Mouse (Mus musculus) regulatory T cell (primary cell): ENCODE data around the gene Olfr1366.
"Not testable (repeated sequence)": the region's sequence is repeated elsewhere in the genome, so short reads cannot be mapped to it uniquely, and the experiment has no call there.

Experiments
- in situ Hi-C: fragments of 300-600 bp; cut with MboI, MseI; formaldehyde crosslinking; loops from one replicate; pipeline ENCODE4 v1.15.1; 2025; ENCODE audit warnings: high pct_unique_total_duplicates

Olfr1366 gene

DNA sequence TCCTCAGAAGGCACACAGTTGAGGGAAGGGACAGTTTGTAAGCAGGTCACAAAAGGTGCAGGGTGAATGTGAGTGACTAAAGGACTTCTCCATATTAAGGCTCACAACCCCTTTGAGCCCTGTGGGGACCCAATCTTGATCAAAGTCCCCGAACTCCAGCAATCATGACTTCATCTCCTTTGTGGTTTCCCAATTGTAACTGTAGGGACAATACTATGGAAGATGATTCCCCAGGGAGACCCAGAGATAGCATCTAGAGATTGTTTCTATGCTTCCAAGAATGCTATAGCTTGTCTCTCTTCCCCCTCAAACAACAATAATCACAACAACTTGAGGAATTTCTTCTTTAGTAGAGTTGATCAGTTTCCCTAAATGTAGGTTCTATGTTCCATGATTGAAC, at the start of gene Olfr1366:
Olfr1366 (minus strand) TSS at position 101 of the 400 bp plus-strand sequence.
- in situ Hi-C loops = no loop called here

DNA sequence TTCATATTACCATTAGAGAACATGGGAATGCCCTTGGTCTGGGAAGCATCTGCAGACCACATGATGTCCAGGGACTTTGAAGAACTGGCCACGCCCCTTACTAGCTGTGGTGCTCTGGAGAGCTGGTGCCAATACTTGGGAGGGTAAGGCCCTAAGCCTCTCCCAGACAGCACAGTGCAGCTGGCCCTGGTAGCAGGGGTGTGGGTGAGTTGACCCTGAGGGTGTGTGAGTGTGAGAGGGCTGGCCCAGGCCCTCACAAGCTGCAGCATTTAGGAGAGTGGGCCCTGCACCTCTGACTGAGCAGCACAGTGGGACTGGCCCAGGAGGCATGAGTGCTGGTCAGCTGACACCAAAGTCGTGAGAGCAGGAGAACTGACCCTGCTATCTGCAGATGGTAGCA, 49.0 kb upstream of the Olfr1366 start:
- in situ Hi-C loops = no loop called here

DNA sequence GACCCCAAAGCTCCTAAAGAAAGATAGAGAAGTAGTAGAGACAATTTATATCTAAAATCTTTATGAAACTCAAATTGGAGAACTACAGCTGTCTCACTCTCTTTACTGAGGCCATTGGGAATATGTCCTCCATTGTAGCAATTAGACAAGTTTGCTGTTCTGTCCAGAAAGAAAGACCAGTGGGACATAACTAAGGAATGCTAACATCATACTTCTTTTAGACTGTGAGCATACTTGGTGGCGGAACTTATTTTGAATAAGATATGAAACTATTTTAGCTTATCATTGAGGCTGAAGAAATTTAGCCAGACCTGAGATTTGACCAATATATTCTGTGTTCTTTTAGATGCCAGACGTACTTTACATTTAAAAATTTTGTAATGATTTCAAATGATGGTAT, 39.1 kb upstream of the Olfr1366 start, which contains the start of gene Olfr1364:
Olfr1364 (minus strand) TSS at position 101 of the 400 bp plus-strand sequence.
- in situ Hi-C loops = no loop called here

DNA sequence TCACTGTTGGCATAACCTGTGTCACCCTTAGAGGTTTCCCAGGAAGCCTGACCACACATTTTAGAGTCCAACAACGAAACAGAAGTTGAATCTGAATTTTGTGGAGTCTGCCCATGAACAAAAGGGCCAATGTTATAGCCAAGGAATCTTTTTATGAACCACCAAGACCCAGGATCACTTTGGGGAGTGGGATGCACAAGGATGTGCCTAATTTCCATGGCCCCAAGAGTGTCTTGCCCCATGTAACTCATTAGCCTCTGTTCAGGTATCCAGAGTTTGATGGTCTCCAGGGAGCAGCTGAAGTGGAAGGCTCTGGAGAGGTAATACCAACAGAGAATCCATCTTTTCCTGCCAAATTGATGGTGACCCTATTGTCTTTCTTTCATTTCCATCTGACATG, 17.2 kb upstream of the Olfr1366 start, which contains the start of gene Olfr1535:
Olfr1535 (minus strand) TSS at position 101 of the 400 bp plus-strand sequence.
- in situ Hi-C loops = no loop called here

DNA sequence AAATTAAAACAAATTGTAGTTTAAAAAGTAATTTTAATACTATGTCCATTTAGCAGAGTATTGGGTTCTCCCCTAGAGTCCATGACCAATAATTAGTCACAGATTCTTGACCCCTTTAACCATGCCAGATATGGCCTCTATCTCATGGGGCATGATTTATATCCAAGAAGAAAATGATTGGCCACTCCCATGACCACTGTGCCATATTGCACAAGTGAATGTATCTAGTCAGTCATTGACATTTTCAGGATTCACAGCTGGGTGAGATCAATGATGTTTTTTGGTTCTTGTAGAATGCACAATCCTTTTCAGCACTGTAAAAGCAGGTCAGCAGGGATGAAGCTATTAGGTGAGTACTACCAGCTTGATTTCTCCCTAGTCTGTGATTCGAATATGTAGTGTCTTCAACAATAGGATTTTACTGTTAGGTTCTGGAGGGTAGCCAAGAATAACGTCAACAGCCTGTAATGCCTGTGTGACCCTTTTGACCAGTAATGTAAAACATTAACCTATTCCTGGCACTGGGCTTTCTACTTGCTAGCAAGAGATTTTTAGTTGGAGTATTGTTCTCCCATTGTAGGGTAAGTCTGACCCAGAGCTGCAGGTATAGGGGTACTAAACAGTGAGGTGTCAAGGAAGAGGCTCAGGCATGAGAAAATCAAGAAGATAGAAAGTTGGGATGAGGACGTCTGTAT, 8.0 kb upstream of the Olfr1366 start:
- in situ Hi-C loops = no loop called here

DNA sequence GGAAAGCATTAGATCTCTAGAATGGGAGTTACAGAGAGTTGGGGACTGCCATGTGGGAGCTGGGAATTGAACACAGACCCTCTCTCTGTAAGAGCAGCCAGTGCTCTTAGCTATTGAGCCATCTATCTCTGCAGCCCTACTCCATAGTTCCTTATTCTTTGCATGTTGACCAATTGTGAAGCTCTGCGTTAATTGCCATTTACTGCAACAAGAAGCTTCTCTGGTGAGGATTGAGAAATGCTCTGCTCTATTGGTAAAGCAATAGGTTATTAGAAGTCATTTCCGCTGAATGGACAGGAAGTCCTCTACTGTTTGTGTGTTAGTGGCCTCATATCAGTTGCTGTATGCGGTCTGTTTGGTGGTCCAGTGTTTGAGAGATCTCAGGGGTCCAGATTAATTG, 6.9 kb upstream of the Olfr1366 start:
- in situ Hi-C loops = no loop called here

DNA sequence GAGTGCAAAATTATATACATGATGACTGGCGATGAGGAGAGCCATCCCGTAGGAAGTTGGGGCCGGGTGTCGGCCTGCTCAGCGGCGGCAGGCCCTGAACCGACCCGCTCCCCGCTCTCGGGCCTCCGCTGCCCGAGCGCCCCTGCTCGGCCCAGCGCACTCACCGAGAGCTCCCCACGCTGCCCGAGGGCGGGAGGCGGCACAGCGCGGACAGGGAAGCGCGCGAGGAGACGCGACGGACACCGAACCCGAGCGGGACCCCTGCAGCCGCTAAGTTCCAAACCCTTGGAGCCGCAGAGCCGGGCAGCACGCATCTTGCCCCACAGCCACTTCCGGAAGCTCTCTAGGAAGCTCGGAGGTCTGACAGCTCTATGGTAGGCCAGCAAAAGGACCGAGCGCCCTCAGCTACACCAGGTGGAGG, 11.8 kb downstream of the Olfr1366 start, which contains the start of gene Zkscan8:
Zkscan8 (minus strand) TSS at position 340 of the 421 bp plus-strand sequence.
- in situ Hi-C loops = no loop called here

DNA sequence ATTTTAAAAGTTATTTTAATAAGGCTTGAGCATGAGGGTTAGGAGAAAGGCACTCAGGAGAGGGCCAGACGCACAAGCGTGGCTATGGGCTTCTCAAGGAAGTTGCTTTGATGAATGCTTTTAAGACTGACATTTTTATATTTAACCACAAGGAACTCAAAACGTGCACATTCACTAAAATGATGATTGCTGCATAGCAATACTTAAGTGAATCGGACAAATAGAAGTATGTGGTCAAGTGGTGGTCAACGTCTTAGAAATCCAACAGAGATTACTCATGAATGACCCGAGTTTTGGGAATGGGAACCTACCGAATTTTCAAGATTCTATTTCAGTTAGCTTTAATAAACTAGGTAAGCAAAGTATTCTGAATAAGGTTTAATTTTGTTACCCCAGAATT, 12.5 kb downstream of the Olfr1366 start:
- in situ Hi-C loops = no loop called here

DNA sequence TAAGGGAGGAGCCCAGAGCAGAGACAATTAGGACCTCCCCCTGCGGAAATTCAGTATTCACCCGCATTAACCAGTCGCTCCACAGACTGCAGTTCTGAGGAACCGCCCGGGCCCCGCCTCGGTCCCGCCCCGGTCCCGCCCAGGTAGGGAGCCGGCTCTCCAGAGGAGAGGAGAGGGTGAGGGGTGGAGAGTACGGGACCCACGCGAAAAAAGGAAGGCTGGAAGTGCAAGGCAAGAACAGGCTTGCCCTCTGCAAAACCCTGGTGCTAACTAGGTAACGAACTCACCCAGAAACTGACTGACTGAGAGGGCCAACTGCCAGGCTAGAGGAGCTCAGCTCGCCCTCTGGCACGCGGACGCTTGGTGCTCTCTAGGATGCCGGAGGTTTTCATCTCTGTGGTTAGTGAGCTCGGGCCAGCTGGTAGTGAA, 36.4 kb downstream of the Olfr1366 start:
- in situ Hi-C loops = no loop called here

DNA sequence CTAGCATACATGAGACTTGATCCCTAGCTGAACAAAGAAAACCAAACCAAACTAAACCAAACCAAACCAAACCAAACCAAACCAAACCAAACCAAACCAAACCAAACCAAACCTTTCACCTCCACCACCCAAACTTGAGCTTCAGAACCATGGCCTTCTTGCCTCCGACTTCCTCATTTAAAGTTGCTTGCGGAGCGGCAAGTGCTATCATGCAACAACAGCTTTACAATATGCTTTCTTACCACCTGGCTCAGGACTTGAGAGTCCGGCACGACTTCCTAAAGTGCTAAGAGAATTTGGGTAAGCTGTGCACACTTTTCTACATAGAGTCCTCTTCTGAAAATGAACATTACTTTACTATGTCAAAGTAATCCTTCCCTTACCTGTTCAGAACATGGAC, 40.3 kb downstream of the Olfr1366 start:
- in situ Hi-C loops = no loop called here

DNA sequence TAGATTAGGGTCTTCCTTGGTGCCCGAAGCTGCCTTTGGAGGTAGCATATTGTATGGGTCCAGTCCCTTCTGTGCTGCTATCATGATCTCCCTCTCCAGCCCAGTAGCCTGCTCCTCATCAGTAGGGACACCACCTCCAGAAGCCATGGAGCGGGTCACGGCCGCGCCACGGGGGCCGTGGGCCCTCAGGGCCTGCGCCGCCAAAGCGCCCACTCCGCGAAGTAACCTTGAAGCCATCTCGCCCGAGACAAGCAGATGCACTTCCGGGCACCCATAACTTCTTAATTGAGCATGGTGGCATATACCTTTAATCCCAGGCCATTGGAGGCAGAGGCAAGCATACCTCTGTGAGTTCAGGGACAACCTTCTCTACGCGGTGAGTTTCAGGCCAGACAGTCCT, 41.4 kb downstream of the Olfr1366 start, which contains the start of gene Gm11273:
Gm11273 (minus strand) TSS at position 237 of the 400 bp plus-strand sequence.
- in situ Hi-C loops = not testable (repeated sequence)

DNA sequence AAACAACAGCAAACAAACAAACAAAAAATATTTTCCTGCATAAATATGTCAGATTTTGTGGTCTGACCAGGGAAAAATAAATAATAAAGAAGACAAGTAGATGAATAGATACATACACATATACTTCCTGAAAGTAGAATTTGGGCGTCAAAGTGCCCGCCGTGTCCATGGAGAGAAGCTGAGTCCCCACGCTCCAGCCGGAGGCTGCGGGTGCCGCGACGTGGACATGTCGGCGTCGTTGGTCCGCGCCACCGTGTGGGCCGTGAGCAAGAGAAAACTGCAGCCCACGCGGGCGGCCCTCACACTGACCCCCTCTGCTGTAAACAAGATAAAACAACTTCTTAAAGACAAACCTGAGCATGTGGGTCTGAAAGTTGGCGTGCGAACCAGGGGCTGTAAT, 47.5 kb downstream of the Olfr1366 start, which contains the start of gene AK157302:
AK157302 (plus strand) TSS at position 144 of the 400 bp plus-strand sequence.
- in situ Hi-C loops = no loop called here

DNA sequence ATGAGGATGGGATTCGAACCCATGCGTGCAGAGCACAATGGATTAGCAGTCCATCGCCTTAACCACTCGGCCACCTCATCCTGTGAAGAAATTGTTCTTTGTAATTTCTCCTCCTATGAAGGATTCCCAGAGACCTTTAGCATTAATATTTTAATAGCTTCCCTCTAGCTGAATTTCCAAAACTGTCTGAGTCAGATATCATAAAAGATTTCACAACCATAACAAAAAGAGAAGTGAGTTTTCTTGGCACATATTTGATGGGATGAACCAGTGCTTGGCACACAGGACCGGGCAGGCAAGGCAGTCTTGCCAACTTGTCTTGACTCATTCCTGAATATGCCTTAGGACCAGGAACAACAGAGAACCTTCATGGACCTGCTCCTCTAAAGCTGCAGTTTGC, 49.8 kb downstream of the Olfr1366 start:
- in situ Hi-C loops = no loop called here

DNA sequence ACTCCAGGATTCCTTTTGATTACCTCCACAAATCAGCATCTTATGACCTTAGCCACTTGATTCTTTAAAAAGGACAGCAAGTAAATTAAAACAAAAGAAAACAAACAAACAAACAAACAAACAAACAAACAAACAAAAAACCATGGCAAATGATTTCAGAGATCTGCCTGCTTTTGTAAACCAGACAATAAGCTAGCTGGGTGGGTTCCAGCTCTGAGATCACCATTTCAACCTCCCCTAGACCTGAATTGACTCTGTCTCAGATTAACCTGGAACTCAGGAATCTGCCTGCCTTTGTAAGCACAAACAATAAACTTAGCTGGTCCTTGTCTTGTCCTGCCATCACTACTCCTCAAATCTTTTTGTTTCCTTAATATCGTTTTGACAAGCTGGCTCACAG, 55.7 kb downstream of the Olfr1366 start:
- in situ Hi-C loops = no loop called here
